Mouse (Mus musculus) forebrain, embryonic 11.5 days (tissue): ENCODE results near the gene Men1. TPM values are rescaled to one million over a fixed set of nuclear protein-coding genes. Genes with fewer than 3 reads are reported as not detected.

ENCODE experiments used
- ATAC-seq: fragments of 200-750 bp; cut with Nextera tagmentation; replicated peaks from 2 replicates; pipeline ENCODE4 v1.8.0; 2017; ENCODE audit warnings: moderate TSS enrichment; ENCODE audit not compliant: low FRiP score
- DNase-seq: peaks from one replicate; pipeline ENCODE4 v3.0.0-alpha.2; 2017; ENCODE audit warnings: low spot score
- H3K27ac ChIP-seq: fragments of 300-500 bp; sonication (generic); 2 replicates; pipeline ENCODE4 v1.5.1; 2014; ENCODE audit warnings: low read depth, low read length
- H3K27me3 ChIP-seq: fragments of 300-500 bp; sonication (generic); 2 replicates; pipeline ENCODE4 v1.6.1; 2014; ENCODE audit warnings: mild to moderate bottlenecking, low read length, mixed read lengths; ENCODE audit not compliant: control insufficient read depth, insufficient read depth
- H3K36me3 ChIP-seq: fragments of 300-500 bp; sonication (generic); 2 replicates; pipeline ENCODE4 v1.6.1; 2014; ENCODE audit warnings: mild to moderate bottlenecking, low read length, moderate library complexity, mixed read lengths; ENCODE audit not compliant: control insufficient read depth, insufficient read depth
- H3K4me1 ChIP-seq: fragments of 300-500 bp; sonication (generic); replicated peaks from 2 replicates; pipeline ENCODE4 v1.6.1; 2014; ENCODE audit warnings: low read length, mixed read lengths; ENCODE audit not compliant: control insufficient read depth, insufficient read depth
- H3K4me2 ChIP-seq: fragments of 300-500 bp; sonication (generic); 2 replicates; pipeline ENCODE4 v1.6.1; 2014; ENCODE audit warnings: low read depth, mild to moderate bottlenecking, low read length, moderate library complexity, mixed read lengths; ENCODE audit not compliant: severe bottlenecking
- H3K4me3 ChIP-seq: fragments of 300-500 bp; sonication (generic); 2 replicates; pipeline ENCODE4 v1.5.1; 2014; ENCODE audit warnings: low read depth, low read length
- H3K9ac ChIP-seq: fragments of 300-500 bp; sonication (generic); 2 replicates; pipeline ENCODE4 v1.6.1; 2014; ENCODE audit warnings: low read length
- H3K9me3 ChIP-seq: fragments of 300-500 bp; sonication (generic); 2 replicates; pipeline ENCODE4 v1.6.1; 2016; ENCODE audit warnings: low read length, mixed read lengths; ENCODE audit not compliant: control insufficient read depth
- WGBS: fragments of 180-500 bp; shearing (Covaris S2); extraction: QIAGEN DNeasy Blood & Tissue Kit; methylation state at CpG from one replicate; pipeline ENCODE4 v1.1.7; 2014; 5-methylcytosine and 5-hydroxymethylcytosine counted together
- polyA plus RNA-seq: library from polyadenylated mRNA; unstranded; fragments of >200 nt; fragmentation: Nextera tagmentation; extraction: Ambion mirVana; gene quantifications from 2 replicates; pipeline ENCODE4 v1.2.1, GENCODE M21; 2014

Men1 gene
- polyA plus RNA-seq, 1 experiment from 2014 or later, result 97.8 TPM

GRCm38 (mm10) chr19:6384128-6384527, 49.3 kb downstream of the Men1 start, which contains the start of gene Pygm:
Gene Pygm, plus strand, starts transcription at chr19:6384399.
- Histone ChIP-seq H3K4me1 (no peaks in the 10 kb centered on the region), H3K27me3 (no peaks in the 10 kb centered on the region), H3K36me3 (no peaks in the 10 kb centered on the region), H3K9me3 (no peaks in the 10 kb centered on the region), H3K9ac (no peak within 1 kb of the TSS; the same call in 1 of the 2 replicates), H3K27ac (no peak within 1 kb of the TSS), H3K4me3 (no peak within 1 kb of the TSS), H3K4me2 (no peak within 1 kb of the TSS)
- DNase-seq (peak; percentile 56), ATAC-seq (no peak)
- WGBS, result 16% methylated on average over 7 of the region's 7 CpGs

- WGBS, result 82% methylated on average over 11 of the region's 11 CpGs
- Histone ChIP-seq H3K27me3 (no peaks in the 10 kb centered on the region), H3K4me1 (peaks cover 4% of the 10 kb centered on the region), H3K4me2 (no peak overlapping the region), H3K4me3 (no peak overlapping the region), H3K9ac (no peak overlapping the region), H3K27ac (no peak overlapping the region), H3K36me3 (no peaks in the 10 kb centered on the region), H3K9me3 (no peaks in the 10 kb centered on the region)
- no peak for ATAC-seq
- peak; percentile 47 for DNase-seq
Measured at GRCm38 (mm10) chr19:6384954-6385353, 50.2 kb downstream of the Men1 start.

DNA sequence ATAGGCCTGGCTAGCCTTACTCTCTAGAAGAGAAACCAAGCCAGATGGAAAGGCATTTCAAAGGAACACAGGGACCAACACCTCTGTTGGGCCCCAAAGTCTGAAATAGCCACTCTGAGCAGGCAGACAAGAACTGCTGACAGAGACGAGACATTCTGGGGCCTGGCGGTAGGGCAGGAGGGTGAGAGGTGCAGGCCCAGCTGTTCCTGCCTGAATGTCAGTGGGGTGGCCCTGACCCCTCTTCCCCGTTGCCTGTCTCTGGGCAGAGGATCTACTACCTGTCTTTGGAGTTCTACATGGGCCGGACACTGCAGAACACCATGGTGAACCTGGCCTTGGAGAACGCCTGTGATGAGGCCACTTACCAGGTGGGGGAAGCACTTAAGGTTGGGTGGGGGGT, 50.6 kb downstream of the Men1 start:
- Histone ChIP-seq H3K4me2 (no peak overlapping the region), H3K36me3 (no peaks in the 10 kb centered on the region), H3K9me3 (no peaks in the 10 kb centered on the region), H3K9ac (no peak overlapping the region), H3K27me3 (no peaks in the 10 kb centered on the region), H3K4me1 (peaks cover 4% of the 10 kb centered on the region), H3K4me3 (no peak overlapping the region), H3K27ac (no peak overlapping the region)
- DNase-seq (no peak), ATAC-seq (no peak)
- WGBS, result 86% methylated on average over 5 of the region's 5 CpGs

- Histone ChIP-seq H3K36me3 (no peaks in the 10 kb centered on the region), H3K4me2 (no peak overlapping the region), H3K27ac (no peak overlapping the region), H3K27me3 (no peaks in the 10 kb centered on the region), H3K4me1 (peaks cover 4% of the 10 kb centered on the region), H3K4me3 (no peak overlapping the region), H3K9ac (no peak overlapping the region), H3K9me3 (no peaks in the 10 kb centered on the region)
- 84% methylated on average over 7 of the region's 7 CpGs for WGBS
- DNase-seq (peak; percentile 47), ATAC-seq (no peak)
Measured at GRCm38 (mm10) chr19:6385821-6386220, 51.0 kb downstream of the Men1 start.

DNA sequence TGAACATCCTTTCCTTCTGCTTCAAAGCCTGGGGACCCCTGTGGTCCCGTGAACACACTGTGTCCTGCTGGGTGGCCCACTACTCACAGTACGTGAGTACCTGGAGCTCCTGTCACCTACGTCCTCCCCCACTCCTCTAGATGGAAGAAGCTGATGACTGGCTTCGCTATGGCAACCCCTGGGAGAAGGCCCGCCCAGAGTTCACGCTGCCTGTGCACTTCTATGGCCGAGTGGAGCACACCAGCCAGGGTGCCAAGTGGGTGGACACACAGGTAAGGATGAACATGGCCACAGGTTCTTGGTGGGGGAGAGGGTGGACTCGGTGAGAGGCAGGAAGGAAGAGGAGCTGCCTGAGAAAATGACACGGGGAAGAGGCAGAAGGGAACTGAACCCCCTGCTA, 51.5 kb downstream of the Men1 start:
- peak; percentile 50 for DNase-seq
- WGBS, result 73% methylated on average over 9 of the region's 9 CpGs
- no peaks in the 10 kb centered on the region for H3K27me3 ChIP-seq
- H3K36me3 ChIP-seq, result no peaks in the 10 kb centered on the region
- H3K9ac ChIP-seq, result no peak overlapping the region
- no peak overlapping the region for H3K27ac ChIP-seq
- no peaks in the 10 kb centered on the region for H3K9me3 ChIP-seq
- no peak for ATAC-seq
- H3K4me2 ChIP-seq, result no peak overlapping the region
- H3K4me3 ChIP-seq, result no peak overlapping the region
- peaks cover 4% of the 10 kb centered on the region for H3K4me1 ChIP-seq

DNA sequence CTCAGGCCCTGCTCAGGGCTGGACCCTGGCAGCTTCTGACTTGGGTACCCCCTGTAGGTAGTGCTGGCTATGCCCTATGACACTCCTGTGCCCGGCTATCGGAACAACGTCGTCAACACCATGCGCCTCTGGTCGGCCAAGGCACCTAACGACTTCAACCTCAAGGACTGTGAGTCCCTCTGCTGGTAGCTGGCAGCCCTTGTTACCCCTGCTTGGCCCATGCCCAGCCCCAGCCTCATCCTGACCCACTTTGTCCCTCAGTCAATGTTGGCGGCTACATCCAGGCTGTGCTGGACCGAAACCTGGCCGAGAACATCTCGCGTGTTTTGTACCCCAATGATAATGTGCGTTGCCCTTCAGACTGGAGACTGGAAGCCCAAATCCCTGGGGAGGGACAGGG, 53.2 kb downstream of the Men1 start:
- H3K27me3 ChIP-seq, result no peaks in the 10 kb centered on the region
- ATAC-seq (no peak), DNase-seq (peak; percentile 47)
- no peaks in the 10 kb centered on the region for H3K36me3 ChIP-seq
- no peak overlapping the region for H3K4me2 ChIP-seq
- WGBS, result 87% methylated on average over 13 of the region's 13 CpGs
- no peak overlapping the region for H3K9ac ChIP-seq
- peaks cover 4% of the 10 kb centered on the region for H3K4me1 ChIP-seq
- H3K27ac ChIP-seq, result no peak overlapping the region
- H3K4me3 ChIP-seq, result no peak overlapping the region
- no peaks in the 10 kb centered on the region for H3K9me3 ChIP-seq

GRCm38 (mm10) chr19:6389803-6390202, 55.0 kb downstream of the Men1 start:
- ATAC-seq (no peak), DNase-seq (peak; percentile 54)
- H3K27ac ChIP-seq, result no peak overlapping the region
- H3K4me2 ChIP-seq, result peak overlapping the region; percentile 44
- peak overlapping the region; percentile 16; the same call in 1 of the 2 replicates for H3K4me3 ChIP-seq
- peaks cover 4% of the 10 kb centered on the region for H3K4me1 ChIP-seq
- H3K27me3 ChIP-seq, result no peaks in the 10 kb centered on the region
- no peaks in the 10 kb centered on the region for H3K36me3 ChIP-seq
- WGBS, result 3% methylated on average over 16 of the region's 16 CpGs
- H3K9me3 ChIP-seq, result no peaks in the 10 kb centered on the region
- H3K9ac ChIP-seq, result no peak overlapping the region; the same call in 1 of the 2 replicates

DNA sequence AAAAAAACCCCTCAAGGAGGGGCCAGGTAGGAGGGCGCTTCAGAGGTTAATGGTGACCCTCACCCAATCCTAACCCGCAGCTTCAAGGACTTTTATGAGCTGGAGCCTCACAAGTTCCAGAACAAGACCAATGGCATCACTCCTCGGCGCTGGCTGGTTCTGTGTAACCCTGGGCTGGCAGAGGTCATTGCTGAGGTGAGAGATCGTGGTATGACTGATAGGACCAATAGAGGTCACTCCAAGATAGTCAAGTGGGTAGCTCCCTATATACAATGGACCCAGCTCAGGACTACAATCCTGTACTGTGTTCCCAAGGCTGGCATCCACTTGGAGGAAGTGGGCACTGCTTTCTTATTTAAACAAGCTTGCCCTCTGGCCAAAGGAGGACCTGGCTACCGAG, 55.5 kb downstream of the Men1 start:
- Histone ChIP-seq H3K27ac (no peak overlapping the region), H3K9me3 (no peaks in the 10 kb centered on the region), H3K4me3 (no peak overlapping the region), H3K36me3 (no peaks in the 10 kb centered on the region), H3K4me1 (peaks cover 4% of the 10 kb centered on the region), H3K4me2 (no peak overlapping the region), H3K27me3 (no peaks in the 10 kb centered on the region), H3K9ac (no peak overlapping the region)
- 61% methylated on average over 6 of the region's 6 CpGs for WGBS
- no peak for ATAC-seq
- DNase-seq, result peak; percentile 41
